Mouse (Mus musculus) cerebellum, postnatal 14 days (tissue): ENCODE measurements around the gene Ap1g2.
A peak's percentile ranks its signal among the peaks of the same experiment; 100 is the strongest.

Experiments
- DNase-seq, 2 experiments: peaks; one replicate each; pipeline ENCODE4 v3.0.0; 2021; ENCODE audit warnings: mixed read lengths in 2 of 2

Gene Ap1g2

DNA sequence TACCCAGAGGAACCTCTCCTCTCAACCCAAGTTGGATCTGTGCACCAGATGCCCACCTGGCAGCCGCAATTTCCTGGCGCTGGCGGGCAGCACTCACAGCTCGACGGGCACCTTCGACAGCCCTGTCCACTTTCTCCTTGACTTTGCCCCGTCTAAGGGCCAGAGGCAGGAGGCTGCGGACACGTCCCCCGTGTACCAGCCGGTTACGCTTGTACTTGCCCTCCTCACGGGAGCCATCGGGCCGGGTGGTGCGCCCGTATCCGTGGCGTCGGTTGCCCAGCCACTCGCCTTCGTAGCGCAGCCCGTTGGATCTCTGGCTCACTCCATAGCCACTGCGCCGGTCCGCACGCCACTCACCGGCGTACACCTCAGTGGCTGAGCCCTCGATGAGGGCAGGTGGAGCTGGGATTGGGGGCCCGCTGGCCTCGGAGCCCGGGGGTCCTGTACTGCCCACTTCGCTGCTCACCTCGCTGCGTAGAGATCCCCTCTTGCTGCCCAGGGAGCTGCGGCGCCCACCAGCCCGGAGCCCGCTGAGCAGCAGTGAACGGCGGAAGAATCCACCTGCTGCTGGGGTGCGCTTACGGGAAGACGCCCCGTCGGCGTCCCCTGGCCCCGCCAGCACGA, 7.1 kb upstream of the Ap1g2 start:
- peak; percentile 41 to 52 for DNase-seq

DNA sequence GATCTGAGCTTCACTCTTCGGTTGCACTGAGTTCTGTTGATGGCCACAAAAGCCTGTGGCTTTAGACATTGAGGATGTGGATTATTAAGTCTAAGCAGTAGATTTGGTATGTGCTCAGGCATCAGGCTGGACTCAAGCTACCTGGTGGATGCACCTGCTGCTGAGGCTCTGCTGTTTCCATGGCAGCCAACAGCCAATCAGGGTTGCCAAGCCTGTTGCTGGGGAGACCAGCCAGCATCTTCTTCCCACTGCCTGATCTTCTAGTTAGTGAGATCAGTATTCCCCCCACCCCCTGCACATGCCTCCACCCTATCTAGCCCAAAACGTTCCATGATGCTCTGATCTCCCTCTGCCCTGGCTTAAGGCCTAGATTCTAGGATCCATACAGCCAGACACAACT, 5.3 kb upstream of the Ap1g2 start:
- DNase-seq, result peak; percentile 76 to 78

DNA sequence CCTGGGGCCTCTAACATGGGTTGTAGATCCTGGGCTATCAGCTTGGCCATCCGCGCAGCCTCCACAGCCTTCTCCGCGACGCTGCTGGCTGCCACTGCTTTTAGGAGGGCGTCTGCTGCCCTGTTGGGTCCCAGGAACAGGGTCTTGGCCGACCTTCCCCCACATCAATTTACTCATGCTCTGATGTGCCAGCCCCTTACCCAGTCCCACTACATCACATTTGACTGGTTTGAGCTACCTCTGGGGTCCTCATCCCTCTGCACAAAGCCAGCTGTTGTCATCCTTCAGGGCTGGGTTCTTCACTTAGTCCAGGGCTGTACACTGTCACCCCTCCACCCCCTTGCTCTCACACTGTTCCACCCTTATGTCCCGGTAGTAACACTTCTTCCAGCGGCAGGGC, 3.7 kb upstream of the Ap1g2 start:
- no peak for DNase-seq

GRCm38 (mm10) chr14:55109048-55109873, 2.9 kb upstream of the Ap1g2 start:
- DNase-seq, result peak; percentile 62 to 63

DNA sequence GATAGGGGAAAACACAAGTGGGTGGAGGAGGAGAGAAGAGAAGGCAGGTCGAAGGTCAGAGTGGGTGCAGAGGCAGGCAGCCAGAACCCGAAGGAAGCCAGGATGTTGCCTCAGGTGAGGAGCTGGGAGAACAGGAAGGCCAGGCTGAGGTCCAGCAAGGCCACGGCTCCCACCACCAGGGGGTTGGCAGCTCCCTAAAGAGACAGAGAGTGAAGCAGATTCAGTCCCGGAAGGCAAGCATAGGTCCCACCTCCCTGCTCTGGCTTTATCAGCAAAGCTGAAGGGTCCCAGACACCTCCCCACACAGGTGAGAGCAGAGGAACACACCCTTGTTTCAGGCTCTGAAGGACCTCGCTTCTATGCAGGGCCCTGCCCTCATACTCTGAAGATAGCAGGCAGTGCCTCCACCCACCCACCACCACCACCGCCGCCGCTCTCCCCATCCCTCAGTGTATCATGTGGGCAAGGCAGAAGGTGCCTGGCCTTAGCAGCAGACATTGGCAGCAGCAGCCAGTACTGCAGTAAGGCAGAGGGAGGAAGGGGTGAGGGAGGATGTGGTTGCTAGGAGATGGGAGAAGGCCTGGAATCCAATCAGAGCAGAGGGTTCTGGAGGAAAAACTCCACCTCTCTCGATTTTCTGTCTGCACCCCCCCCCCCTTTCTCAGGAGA, 1.9 kb upstream of the Ap1g2 start:
- DNase-seq, result peak; percentile 88

GRCm38 (mm10) chr14:55106990-55107389, 597 bp upstream of the Ap1g2 start:
- DNase-seq, result peak in 1 of 2 experiments; percentile 43

DNA sequence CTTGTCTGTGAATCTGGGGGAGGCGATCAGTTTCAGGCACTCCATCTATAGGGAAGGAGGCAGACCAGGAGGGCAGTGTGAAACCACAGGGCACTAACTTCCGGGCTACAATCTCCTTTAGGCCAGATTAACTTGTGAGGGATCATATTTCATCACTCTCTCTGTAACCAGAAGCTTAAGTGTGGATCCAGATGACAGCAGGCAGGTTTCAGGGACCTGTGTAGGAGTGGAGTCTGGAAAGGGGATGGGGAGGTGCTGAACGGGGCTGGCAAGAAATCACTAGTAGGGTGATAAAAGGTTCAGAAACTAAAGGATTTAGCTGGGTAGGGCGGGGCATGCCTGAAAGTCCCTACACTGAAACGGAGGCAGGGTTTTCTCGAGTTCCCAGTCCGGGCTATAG, 1.0 kb downstream of the Ap1g2 start:
- no peak for DNase-seq

DNA sequence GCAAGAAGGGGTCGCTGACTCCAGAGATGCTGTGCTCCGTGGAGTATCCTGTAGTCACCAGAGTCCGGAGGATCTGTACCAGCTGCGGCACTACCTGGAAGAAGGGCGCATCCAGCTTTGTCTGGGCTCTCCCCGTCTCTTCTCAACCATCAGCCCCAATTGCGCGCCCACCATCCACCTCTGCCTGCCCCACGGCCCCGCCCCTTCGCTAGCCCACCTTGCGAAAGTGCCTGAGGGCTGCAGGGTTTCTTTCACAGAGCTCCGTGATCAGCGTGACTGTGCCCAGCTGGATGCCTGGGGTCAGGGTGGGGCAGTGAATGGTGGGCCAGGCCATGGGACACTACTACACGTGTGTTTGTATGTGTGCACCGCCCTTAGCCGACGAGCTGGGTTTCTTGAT, 2.0 kb downstream of the Ap1g2 start:
- peak in 1 of 2 experiments; percentile 31 for DNase-seq

GRCm38 (mm10) chr14:55102253-55102785, 4.1 kb downstream of the Ap1g2 start:
- peak; percentile 61 to 66 for DNase-seq

- peak; percentile 83 for DNase-seq
Observed at GRCm38 (mm10) chr14:55101592-55101991, 4.8 kb downstream of the Ap1g2 start.

DNA sequence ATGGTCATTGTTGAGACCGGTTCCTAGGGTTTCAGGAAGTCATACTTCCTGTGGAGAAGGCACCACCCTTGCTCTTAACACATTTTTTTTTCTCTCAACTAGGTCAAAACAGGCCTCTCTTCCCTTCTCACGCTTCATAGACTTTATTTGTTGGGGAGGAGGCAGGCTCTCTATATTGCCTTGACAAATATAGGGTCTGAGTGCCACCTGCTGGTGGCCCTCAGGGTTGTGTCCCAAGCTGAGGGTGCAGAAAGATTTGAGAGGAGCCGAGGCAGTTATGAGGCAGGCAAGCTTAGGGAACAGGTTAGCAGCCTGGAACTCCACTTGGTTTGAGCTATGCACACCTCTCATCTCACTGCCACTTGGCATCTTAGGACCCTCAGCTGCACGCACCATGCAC, 8.3 kb downstream of the Ap1g2 start:
- peak; percentile 67 to 76 for DNase-seq

GRCm38 (mm10) chr14:55097646-55098045, 8.7 kb downstream of the Ap1g2 start:
- no peak for DNase-seq

GRCm38 (mm10) chr14:55096573-55097087, 9.8 kb downstream of the Ap1g2 start:
- DNase-seq, result no peak

- DNase-seq, result peak in 1 of 2 experiments; percentile 20
Observed at GRCm38 (mm10) chr14:55095671-55096070, 10.7 kb downstream of the Ap1g2 start.

GRCm38 (mm10) chr14:55095263-55095662, 11.1 kb downstream of the Ap1g2 start:
- DNase-seq, result peak in 1 of 2 experiments; percentile 24

- DNase-seq, result peak; percentile 87 to 88
Observed at GRCm38 (mm10) chr14:55094704-55095231, 11.6 kb downstream of the Ap1g2 start, which contains the start of gene Thtpa. Gene Thtpa, plus strand, starts transcription at chr14:55094784.

DNA sequence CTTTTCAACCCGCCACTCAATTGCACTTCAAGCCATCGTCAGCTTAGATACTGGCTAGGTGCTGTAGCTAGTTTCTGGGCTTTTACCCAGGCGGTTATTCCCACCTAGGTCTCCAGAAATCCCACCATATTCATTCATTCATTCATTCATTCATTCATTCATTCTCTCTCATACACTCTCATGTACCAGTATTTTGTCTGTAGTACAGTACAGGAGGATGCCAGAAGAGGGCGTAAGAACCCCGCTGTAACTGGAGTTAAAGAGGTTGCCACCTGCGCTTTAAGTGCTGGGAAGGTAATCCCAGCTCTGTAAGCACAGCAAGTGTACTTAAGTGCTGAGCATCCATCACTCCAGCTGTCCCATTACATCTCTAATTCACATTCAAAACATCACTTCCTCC, 12.5 kb downstream of the Ap1g2 start:
- peak in 1 of 2 experiments; percentile 38 for DNase-seq

DNA sequence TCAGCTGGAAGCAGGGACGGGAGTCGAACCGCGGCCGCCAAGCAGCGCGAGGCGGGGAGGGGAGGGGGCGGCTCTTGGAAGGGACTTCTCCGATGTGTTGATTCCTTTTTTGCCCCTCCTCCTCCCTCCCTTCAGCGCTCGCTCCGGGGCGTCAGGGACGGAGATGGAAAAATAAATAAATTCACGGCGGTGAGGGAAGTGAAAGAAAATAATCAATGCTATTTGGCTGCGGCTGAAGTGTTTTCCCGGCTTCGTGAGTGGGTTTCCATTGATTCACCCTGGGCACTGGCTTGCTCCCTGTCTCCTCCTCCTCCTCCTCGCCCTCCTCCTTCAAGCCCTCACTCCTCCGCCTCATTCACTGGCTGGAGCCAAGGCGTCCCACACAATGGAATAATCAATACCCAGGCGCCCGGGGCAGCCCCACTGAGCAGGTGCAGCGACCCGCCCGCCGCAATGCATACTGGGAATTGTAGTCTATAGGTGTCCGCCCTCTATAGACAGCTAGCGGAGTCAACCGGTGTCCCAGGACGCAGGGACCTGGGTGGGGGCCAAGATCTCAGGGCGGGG, 14.3 kb downstream of the Ap1g2 start, which contains the start of gene Zfhx2:
Gene Zfhx2, minus strand, starts transcription at position 314 of the 567 bp plus-strand sequence.
- DNase-seq, result peak; percentile 97 to 98

DNA sequence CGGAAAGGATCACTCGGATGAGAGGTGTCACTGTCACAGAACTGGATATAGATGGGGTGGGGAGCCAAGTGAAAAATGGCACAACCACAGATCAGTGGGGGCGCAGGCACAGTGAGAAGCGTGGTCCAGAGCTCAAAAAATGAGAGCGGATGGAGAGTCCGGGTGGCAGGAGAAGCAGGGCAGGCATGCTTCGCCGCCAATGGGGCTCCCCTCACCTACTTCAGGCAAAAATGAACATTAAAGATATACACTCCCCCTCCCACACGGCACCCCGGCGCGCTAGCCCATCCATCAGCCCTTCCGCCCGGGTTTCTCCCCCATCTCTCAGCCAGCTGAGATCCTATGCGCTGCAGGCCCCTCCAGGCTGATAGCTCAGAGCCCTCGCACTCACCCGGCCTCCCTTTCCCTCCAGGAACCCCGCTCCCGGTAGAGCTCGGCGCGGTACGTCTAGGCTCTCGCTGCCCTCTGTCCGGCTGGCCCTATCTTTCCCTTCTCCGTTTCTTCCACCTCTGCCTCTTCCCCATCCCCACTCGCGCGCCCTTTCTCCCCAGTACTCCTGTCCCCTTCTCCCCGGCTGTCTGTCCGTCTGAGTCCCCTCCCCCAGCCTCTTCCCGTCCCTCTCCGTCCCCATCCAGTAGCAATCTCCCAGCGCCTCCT, 15.1 kb downstream of the Ap1g2 start:
- DNase-seq, result peak; percentile 67 to 74

- peak; percentile 62 to 70 for DNase-seq
Observed at GRCm38 (mm10) chr14:55089199-55089947, 17.0 kb downstream of the Ap1g2 start.

DNA sequence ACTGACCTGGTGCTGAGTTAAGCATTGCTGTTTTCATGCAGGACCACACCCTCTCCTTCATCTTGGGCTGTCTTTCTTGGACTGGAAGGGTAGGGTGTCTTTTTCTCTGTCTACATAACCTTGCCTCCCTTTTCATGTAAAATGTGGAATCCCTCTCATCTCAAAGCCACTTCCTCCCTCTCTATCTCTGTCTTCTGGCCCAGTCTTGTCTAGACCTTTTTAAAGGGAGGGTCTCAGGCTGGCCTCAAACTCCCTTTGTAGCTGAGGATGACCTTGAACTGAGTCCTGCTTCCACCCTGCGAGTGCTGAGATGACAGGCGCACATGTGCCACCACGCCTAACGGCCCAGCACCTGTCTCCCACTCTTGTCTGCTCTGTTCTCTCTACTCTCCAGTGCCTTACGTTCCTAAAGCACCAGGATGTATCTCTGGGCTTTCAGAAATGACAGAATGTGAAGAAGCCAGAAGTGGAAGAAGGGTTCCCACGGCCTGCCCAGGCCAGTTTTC, 20.3 kb downstream of the Ap1g2 start:
- DNase-seq, result no peak
